In genomic region chr2:93405017-93405425, GRCm38 (mm10) we compare ENCODE assay signal across 9 mouse cellular contexts. TPM values are rescaled to one million over a fixed set of nuclear protein-coding genes. Genes with fewer than 3 reads are reported as not detected.
DNase-seq lines count a peak whose midpoint lies in the region; ATAC-seq and TF ChIP-seq lines count a peak whose summit lies in the region.
"Had no signal": no experiment of that assay in that cellular context is flagged by ENCODE, and none has a peak within 500 bp of the region (broad histone marks: within the 10 kb centered on the region; RNA-seq: fewer than 3 reads in every experiment).

No protein-coding gene starts in this region.

- no peaks in the 10 kb centered on the region for H3K9me3 ChIP-seq in heart, embryonic 15.5 days (replicated peaks)
- H3K9me3 ChIP-seq in midbrain, embryonic 15.5 days, result no peaks in the 10 kb centered on the region
- H3K9me3 ChIP-seq in liver, embryonic 11.5 days (ENCODE audit: control insufficient read depth, low read length), result no peaks in the 10 kb centered on the region

- peaks cover 16% of the 10 kb centered on the region for H3K4me1 ChIP-seq in heart, embryonic 15.5 days (replicated peaks)
- peaks cover 4% of the 10 kb centered on the region; the same call in 1 of the 2 replicates for H3K4me1 ChIP-seq in midbrain, embryonic 15.5 days
- no peaks in the 10 kb centered on the region for H3K4me1 ChIP-seq in liver, embryonic 11.5 days (replicated peaks; ENCODE audit: control insufficient read depth, insufficient read depth, low read length)

- no peak overlapping the region for H3K4me3 ChIP-seq in heart, embryonic 15.5 days
- H3K4me3 ChIP-seq in midbrain, embryonic 15.5 days, result no peak overlapping the region
- no peak overlapping the region for H3K4me3 ChIP-seq in liver, embryonic 11.5 days (ENCODE audit: low read depth, low read length)

- peak; percentile 77 for ATAC-seq in heart, embryonic 15.5 days (replicated peaks; ENCODE audit: insufficient number of reproducible peaks, insufficient read depth, low FRiP score, low read depth)
- peak; percentile 54 for ATAC-seq in Patski
- ATAC-seq in midbrain, embryonic 15.5 days (replicated peaks), result peak; percentile 50; the same call in 1 of the 2 replicates
- ATAC-seq in liver, embryonic 11.5 days (replicated peaks; ENCODE audit: low FRiP score), result no peak; the same call in 1 of the 2 replicates

- no peak for TF ChIP-seq CTCF in Patski (IDR thresholded peaks at IDR 0.05)

- H3K27ac ChIP-seq in heart, embryonic 15.5 days, result no peak overlapping the region
- H3K27ac ChIP-seq in midbrain, embryonic 15.5 days, result no peak overlapping the region
- no peak overlapping the region for H3K27ac ChIP-seq in liver, embryonic 11.5 days (ENCODE audit: low read depth, low read length)

- POLR2A ChIA-PET in Patski (lab: Charles Lee), result interaction anchor here (1.2 kb wide), 1 partner anchor 10 kb away, joined by 3 read pairs; no protein-coding TSS in a partner anchor

- CTCF ChIA-PET in Patski (lab: Charles Lee), result interaction anchor here (1.0 to 1.7 kb wide), 7 partner anchors 8 to 188 kb away, joined by 3 to 6 read pairs (median 4); no protein-coding TSS in a partner anchor

- peak overlapping the region; percentile 11; the same call in 1 of the 2 replicates for H3K4me2 ChIP-seq in heart, embryonic 15.5 days
- H3K4me2 ChIP-seq in midbrain, embryonic 15.5 days, result no peak overlapping the region
- no peak overlapping the region for H3K4me2 ChIP-seq in liver, embryonic 11.5 days

- DNase-seq in heart, adult 9 months (ENCODE audit: low spot score in 2 of 2), result no peak
- DNase-seq in Patski (ENCODE audit: low read depth, low spot score), result peak; percentile 96
- peak; percentile 57 to 62 for DNase-seq in heart, postnatal 10 days
- DNase-seq in spleen, adult 12 weeks (ENCODE audit: low spot score), result no peak
- no peak for DNase-seq in frontal cortex, postnatal 10 days (ENCODE audit: low spot score in 2 of 2)
- DNase-seq in liver, embryonic 11.5 days (ENCODE audit: low spot score), result no peak
- DNase-seq: cerebellum, adult 11-12 months had no signal

- intact Hi-C loops in heart, postnatal 10 days (cut with DNase I), result no loop called here

- no peaks in the 10 kb centered on the region for H3K36me3 ChIP-seq in heart, embryonic 15.5 days
- no peaks in the 10 kb centered on the region for H3K36me3 ChIP-seq in midbrain, embryonic 15.5 days (replicated peaks)
- H3K36me3 ChIP-seq in liver, embryonic 11.5 days (ENCODE audit: control insufficient read depth, insufficient read depth, low read length), result no peaks in the 10 kb centered on the region

- peaks cover 6% of the 10 kb centered on the region for H3K27me3 ChIP-seq in heart, embryonic 15.5 days
- H3K27me3 ChIP-seq in Patski, result no peaks in the 10 kb centered on the region
- no peaks in the 10 kb centered on the region for H3K27me3 ChIP-seq in midbrain, embryonic 15.5 days (replicated peaks)
- H3K27me3 ChIP-seq in liver, embryonic 11.5 days (replicated peaks; ENCODE audit: control insufficient read depth, insufficient read depth, low read length), result no peaks in the 10 kb centered on the region

- WGBS in heart, embryonic 15.5 days, result 10% methylated on average over 7 of the region's 7 CpGs
- 36% methylated on average over 7 of the region's 7 CpGs for WGBS in midbrain, embryonic 15.5 days
- 61% methylated on average over 7 of the region's 7 CpGs for WGBS in liver, embryonic 11.5 days

- no peak overlapping the region for H3K9ac ChIP-seq in heart, embryonic 15.5 days
- H3K9ac ChIP-seq in midbrain, embryonic 15.5 days, result no peak overlapping the region
- H3K9ac ChIP-seq in liver, embryonic 11.5 days (ENCODE audit: low read depth, low read length), result no peak overlapping the region

- in situ Hi-C loops in Patski (cut with MboI; ENCODE audit: low pct_unique_long_range_greater_than_20kb), result loop anchor here (5.0 kb wide), 1 partner anchor 73 kb away; the partner anchor contains the start of gene Tspan18

RNA-seq across cellular contexts. Expression of gene Cd82, which starts 57.9 kb away (rescaled TPM):
- 24.4 and 59.4 TPM in 2 replicates for polyA plus RNA-seq in heart, embryonic 15.5 days (2015; fragmentation: Nextera tagmentation; extraction: Ambion mirVana)
- 63.2 TPM for polyA plus RNA-seq in Patski (2021)
- 10 to 100 TPM; 13.9 to 17.2 TPM for total RNA-seq in heart, postnatal 10 days (2021)
- polyA plus RNA-seq in midbrain, embryonic 15.5 days (2015; fragmentation: Nextera tagmentation; extraction: Ambion mirVana), result 22.1 and 24.8 TPM in 2 replicates
- polyA plus RNA-seq in liver, embryonic 11.5 days (2014; fragmentation: Nextera tagmentation; extraction: Ambion mirVana), result 16.5 and 16.9 TPM in 2 replicates

Comparison
In these comparisons a context has a peak if more than half of its experiments do, and no peak if none do; other contexts are left out.
1. DNase-seq: peak in Patski (single experiment) and heart, postnatal 10 days (2 of 2); none in heart, adult 9 months (0 of 2), spleen, adult 12 weeks (single experiment), frontal cortex, postnatal 10 days (0 of 2) and liver, embryonic 11.5 days (single experiment).